Mouse (Mus musculus) kidney, postnatal 4 days (tissue): ENCODE measurements at regions not wholly inside any gene's neighbourhood (a gene's known extent, or its start where the extent isn't known, plus 50 kb on each side); places are given as distances from the start of the nearest gene placed in this dataset.

Source experiments
- DNase-seq, 2 experiments: peaks; one replicate each; pipeline ENCODE4 v3.0.0; 2021; ENCODE audit warnings: mixed read lengths in 2 of 2

DNA sequence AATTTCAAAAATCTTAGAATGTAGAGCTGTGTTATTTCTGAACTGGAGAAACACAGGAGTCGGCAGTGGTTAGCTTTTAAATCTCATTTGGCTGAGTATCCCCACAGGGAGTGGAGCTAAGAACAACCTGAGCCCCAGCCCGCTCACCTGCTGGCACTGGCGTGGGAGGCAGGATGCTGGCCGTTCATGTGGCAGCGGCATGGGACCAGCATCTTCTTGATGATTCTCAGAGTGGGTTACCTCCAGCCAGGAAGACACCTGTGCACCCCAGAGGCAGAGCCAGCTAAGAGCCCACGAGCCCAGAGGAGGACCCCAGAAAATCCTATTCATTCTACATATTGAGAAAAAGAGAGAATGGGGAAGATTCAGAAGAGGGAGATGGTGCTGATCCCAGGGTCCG lies 181.7 kb downstream of the Vrk1 start:
- no peak for DNase-seq

DNA sequence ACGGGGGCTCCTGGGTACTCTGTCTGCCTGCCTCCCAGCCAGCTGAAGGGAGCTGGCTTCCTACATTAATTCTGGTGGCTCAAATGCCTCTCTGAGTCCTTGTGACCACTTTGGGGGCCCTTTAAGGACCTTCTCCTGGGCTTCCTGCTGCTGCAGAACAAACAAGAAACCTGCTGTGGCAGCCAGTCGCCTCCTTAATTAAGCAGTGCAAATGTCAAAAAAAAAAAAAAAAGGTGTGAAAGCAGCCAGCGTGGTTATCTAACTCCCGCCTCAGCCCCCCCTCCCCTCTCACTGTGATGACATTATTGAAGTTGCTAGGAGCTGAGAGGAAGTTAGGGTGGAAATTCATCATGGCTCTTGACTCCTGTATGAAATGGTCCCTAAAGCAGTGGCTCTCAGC lies 189.3 kb downstream of the Vrk1 start:
- no peak for DNase-seq

DNA sequence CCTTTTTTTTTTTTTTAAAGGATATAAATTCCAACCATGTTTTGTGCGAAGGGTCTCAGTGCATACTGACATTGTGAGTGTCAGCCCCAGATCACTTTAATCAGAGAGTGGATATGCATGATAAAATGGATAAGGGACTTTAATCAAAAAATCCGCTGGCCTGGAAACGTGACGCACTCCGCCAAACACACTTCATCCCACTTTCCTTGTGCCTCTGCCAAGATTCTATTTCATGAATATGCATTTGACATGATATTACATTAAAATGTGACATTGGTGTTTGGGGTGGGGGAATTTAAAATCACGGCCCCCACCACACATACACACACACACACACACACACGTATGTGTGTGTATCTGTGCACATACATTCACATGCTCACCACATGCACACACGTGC lies 193.5 kb downstream of the Vrk1 start:
- no peak for DNase-seq

GRCm38 (mm10) chr12:106210959-106211358 lies 200.9 kb downstream of the Vrk1 start:
- no peak for DNase-seq

GRCm38 (mm10) chr12:106211488-106211887 lies 201.5 kb downstream of the Vrk1 start:
- no peak for DNase-seq

GRCm38 (mm10) chr12:106212397-106212796 lies 202.4 kb downstream of the Vrk1 start:
- peak in 1 of 2 experiments; percentile 11 for DNase-seq

GRCm38 (mm10) chr12:106220071-106220470 lies 210.0 kb downstream of the Vrk1 start:
- no peak for DNase-seq

DNA sequence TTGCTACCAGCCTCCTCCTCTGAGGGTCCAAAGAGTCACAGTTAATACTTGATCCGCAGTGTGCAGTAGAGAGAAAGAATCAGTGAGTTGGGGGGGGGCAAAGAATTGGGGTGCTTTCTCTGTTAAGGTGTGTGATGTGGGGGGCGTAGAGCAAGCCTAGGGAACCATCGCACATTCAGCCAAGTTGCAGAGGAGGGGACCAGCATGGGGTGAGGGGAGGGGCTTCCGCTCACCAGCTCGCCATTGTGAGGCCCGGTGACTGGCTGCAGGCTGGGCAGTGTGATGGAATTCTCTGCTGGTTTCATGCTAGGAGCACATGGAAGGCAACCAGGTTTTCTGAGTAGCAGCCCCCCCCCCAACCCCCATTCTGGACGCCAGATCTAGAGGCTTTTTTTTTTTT lies 216.2 kb downstream of the Vrk1 start:
- no peak for DNase-seq

DNA sequence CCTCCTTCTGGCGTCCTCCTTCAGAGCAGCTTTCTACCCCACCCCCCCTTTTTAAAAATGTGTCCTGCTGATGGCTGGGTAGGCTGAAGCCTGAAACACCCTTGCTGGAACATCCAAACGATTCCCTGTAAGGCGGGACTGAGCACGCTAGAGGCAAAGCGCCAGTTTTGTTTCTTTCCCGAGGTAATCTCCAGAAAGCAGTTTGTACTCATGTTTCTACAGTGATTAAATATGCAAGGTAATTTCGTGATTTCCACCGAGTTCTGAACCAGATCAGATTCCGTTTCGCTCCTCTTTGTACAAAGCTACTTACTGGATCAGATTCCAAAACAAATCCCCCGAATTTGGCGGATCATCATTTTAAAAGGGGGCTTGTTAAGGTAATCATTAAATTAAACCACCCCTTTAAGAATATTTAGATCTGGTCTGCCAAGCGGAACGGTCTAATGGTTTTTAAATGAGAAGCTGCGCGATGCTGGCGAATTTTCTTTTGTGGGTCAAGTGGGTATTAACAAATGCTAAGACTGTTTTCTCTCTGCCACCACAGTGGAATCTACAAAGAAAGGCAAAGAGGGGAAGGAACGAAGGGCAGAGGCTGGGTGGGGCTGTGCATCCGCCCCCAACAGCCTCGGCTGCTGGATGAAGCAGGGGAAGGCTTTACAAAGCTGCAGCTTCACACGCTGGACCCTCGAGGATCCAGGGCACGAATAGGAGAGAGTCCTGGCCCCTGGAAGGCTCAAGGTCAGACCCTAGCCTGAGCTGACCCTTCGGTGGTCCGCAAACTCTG lies 216.9 kb downstream of the Vrk1 start:
- DNase-seq: no peak

GRCm38 (mm10) chr12:106227563-106227840 lies 217.5 kb downstream of the Vrk1 start:
- no peak for DNase-seq

- DNase-seq: no peak
Measured at GRCm38 (mm10) chr12:106245178-106245840, 235.3 kb downstream of the Vrk1 start.

DNA sequence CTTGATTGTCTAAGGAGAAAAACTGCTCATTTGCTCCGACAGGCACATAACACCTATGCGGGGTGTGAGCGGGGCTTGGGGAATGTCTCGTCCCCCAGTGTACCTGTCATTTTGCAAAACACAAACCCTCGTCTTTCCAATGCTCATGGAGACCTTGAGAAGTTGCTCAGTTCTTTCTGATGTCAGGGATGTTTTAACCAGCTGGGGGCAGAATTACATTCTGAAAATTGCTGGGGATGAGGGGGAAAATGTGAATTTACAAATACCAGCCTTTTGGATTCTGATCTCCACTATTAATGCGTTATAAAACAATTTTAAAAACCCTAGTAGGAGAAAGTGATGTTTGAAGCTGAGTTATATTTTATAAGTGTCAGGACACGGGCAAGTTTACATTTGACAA lies 263.6 kb downstream of the Vrk1 start:
- no peak for DNase-seq

DNA sequence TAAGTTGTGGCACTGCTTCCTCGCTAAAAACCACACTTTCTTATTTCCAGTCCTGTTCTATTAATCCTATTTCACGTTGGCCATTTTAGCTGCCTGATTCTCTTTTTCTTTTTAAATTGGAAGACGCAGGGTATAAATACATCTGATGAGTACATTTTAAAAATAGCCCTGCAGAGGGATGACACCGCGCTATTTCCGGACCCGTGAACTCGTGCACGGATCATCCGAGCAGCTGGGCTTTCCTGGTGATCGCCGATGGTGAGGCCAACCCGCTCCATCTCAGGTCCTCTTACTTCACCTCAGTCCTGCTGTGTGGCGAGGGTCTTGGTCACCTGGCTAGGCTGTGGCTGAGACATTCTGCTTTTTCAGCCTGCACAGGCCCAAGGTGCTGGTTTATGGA lies 267.9 kb downstream of the Vrk1 start:
- DNase-seq: no peak

GRCm38 (mm10) chr12:106282491-106283106 lies 272.6 kb downstream of the Vrk1 start:
- no peak for DNase-seq

- DNase-seq: no peak
Measured at GRCm38 (mm10) chr12:106284814-106285213, 274.8 kb downstream of the Vrk1 start.

DNA sequence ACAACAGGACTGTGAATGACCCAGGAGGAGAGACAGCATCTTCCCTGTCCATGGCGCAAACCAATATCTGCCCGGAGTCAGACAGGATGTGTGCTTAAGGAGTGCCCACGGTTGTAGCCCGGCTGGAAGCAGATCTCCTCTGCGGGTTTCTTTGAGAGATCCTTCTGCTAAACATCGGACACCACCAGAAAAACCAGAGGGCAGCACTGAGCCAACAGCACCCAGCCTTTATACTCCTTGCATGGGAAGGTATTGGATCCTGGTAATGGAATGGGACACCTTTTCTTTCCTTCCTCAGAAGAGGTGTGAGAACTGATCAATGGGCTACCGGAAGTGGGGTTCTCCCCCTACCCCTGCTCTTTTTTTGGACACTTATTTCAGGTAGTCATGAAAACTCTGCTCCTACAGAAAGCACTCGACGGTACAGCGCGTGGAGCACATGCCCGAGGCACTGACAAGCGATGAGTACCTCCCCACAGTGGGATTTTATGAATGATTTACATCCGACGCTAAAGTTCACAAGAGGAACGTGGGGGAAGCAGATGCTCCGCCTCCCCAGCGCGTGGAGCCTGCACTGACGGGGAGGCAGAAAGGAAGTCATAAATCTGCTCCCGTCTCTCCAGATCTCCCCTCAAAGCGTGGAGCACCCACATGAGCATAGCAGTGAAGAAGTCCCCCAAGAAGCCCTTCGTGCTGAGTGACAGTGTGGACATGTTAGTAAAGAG lies 278.9 kb downstream of the Vrk1 start:
- peak; percentile 35 to 59 for DNase-seq

DNA sequence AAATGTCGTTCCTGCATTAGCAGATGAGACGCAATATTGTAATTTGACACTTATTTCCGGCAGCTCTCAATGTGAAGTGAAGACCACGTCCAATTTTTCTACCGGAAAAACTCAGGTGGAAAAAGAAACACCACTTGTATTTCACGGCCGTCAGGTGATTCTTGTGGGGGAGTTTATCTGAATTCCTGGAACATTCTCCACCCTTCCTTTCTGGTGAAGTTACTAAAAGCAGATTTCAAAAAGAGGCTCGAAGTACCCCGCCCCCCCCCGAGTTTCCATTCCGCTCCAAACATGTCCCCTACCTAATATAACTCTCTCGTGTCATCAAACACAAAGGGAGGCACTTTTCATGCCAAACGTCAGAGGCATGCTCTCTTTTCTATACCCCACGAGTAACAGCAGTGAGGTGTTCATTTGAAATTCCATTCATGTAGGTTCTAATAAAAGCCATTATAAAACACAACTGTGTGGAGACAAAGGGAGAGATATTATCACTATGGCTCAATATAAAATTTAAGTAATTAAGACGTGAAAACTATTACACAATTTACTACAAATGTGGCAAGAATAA lies 281.5 kb downstream of the Vrk1 start:
- no peak for DNase-seq

DNA sequence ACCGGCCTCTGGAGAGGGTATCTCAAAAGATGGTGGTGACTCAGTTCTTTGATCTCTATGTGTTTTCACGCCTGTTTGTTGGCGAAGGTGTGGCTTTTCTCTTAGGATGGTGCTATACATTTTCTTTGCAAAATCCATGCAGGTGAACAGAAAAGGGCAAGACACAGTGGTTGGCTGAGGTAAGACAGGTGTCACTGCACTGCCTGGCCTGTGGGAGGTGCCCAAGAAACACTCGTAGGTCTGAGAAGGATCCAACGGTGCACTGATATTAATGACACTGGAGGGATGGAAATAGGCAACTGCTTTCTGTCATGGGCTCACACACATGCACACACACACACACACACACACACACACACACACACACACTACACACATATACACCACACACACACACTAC lies 283.1 kb downstream of the Vrk1 start:
- no peak for DNase-seq

GRCm38 (mm10) chr12:106295596-106295995 lies 285.6 kb downstream of the Vrk1 start:
- no peak for DNase-seq

DNA sequence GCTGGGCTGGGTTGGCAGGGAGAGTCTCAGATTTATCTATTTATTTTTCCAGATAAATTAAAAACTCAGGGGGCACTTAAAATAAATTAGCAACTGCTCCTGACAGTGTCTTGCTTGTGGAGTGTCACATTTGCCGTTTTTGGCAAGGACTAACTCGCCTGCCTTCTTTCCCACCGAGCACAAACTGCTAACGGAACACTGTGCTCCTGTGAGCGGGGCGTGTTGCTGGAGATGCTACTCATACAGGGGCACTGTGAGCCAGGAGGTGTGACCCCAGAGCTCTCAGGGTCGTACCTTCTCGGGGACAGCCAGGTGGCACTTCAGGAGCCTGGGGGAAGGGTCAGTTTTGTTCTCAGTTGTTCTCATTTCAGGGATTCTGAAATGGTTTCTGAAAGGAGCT lies 292.6 kb downstream of the Vrk1 start:
- no peak for DNase-seq

GRCm38 (mm10) chr12:106308291-106308955 lies 298.4 kb downstream of the Vrk1 start:
- DNase-seq: no peak

DNA sequence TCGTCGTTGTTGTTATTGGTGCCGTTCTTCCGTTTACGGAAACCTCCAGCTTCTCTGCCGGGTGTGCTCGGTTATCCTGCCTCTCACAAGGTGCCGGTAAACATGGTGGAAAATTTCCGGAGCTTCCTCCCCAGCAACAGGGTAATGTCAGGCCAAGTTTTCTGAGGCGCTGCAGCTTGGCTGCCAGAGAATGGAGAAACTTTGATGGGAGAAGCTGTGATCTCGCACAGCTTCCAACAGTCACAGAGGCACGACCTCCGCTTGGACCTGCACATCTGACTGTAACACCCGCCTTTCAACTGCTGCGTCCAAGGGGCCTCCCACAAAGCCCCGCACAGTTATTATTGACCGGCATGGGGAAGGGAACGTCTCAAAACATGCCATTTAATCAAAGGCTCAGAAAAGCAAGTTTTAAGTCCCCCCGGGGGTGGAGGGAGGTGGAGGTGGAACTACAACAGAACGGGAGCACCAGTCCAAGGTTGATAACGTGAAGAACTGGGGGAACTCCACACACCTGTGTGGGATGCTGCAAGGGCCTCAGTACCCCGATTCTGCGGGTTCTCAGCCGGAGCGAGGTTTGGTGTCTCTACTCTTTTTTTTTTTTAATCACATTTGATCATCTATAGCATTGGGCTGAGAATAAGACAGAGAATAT lies 299.1 kb downstream of the Vrk1 start:
- DNase-seq: no peak
